9 mouse cellular contexts compared by ENCODE assay signal in the genomic region with DNA sequence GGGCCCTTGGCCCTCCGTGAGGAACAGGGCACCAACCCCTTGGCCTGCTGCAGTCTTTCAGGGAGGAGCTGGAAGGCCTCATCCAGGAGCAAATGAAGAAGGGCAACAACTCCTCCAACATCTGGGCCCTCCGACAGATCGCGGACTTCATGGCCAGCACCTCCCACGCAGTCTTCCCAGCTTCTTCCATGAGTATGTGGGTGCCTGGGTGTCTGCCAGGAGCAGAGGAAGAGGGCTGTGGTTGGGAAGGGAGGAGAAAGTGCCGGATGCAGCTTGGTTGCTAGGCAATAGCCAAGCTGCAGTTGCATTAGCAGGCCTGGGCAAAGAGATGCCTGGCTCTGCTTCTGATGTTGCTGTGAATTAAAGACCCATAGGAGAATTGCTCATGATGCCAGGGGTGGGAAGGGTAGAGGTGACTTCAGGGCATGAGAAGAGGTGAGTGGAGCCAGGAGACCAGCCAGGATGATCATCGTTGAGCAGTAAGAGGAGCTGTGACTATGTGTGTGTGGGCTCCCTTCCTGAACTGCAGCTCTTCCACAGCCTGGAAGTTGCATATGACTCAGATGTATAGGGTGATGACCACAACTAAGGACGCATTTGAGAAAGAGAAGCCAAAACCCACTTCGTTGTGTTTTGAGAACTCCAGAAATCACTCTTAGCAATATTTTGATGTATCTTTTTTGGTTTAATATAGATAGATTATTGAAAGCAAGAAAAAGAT. TPM values are rescaled to one million over a fixed set of nuclear protein-coding genes. Genes with fewer than 3 reads are reported as not detected.
DNase-seq lines count a peak whose midpoint lies in the region; ATAC-seq and TF ChIP-seq lines count a peak whose summit lies in the region.
"Had no signal": no experiment of that assay in that cellular context is flagged by ENCODE, and none has a peak within 500 bp of the region (broad histone marks: within the 10 kb centered on the region; RNA-seq: fewer than 3 reads in every experiment).

No protein-coding gene starts in this region.

- 48% methylated on average over 9 of the region's 9 CpGs for WGBS in kidney, postnatal 0 days
- 68% methylated on average over 9 of the region's 9 CpGs for whole genome bisulfite sequencing in hindbrain, embryonic 13.5 days
- WGBS in kidney, embryonic 14.5 days, result 56% methylated on average over 9 of the region's 9 CpGs

- no peak overlapping the region for H3K4me2 ChIP-seq in kidney, postnatal 0 days (ENCODE audit: low read length)
- no peak overlapping the region for H3K4me2 ChIP-seq in hindbrain, embryonic 13.5 days
- no peak overlapping the region for H3K4me2 ChIP-seq in kidney, embryonic 14.5 days (replicated peaks; ENCODE audit: low read depth, low read length)

- no peak for TF ChIP-seq CTCF in kidney, postnatal 0 days (IDR thresholded peaks at IDR 0.05; ENCODE audit: low read depth)
- no peak for TF ChIP-seq CTCF in cortical plate, adult 2 months (IDR thresholded peaks at IDR 0.05; ENCODE audit: extremely low read depth, insufficient read depth, low read length)

- no peaks in the 10 kb centered on the region for H3K27me3 ChIP-seq in kidney, postnatal 0 days (ENCODE audit: insufficient read depth, low read length)
- no peaks in the 10 kb centered on the region for H3K27me3 ChIP-seq in hindbrain, embryonic 13.5 days
- H3K27me3 ChIP-seq in kidney, embryonic 14.5 days (ENCODE audit: control insufficient read depth, insufficient read depth, low read length), result no peaks in the 10 kb centered on the region

- H3K27ac ChIP-seq in kidney, postnatal 0 days, result no peak overlapping the region
- H3K27ac ChIP-seq in cortical plate, adult 2 months (ENCODE audit: insufficient read depth, low read length), result peak overlapping the region; percentile 79
- peak overlapping the region; percentile 78 for H3K27ac ChIP-seq in hindbrain, embryonic 13.5 days
- no peak overlapping the region for H3K27ac ChIP-seq in kidney, embryonic 14.5 days (ENCODE audit: low read depth, low read length)
- H3K27ac ChIP-seq: macrophage had no signal

- H3K9me3 ChIP-seq in kidney, postnatal 0 days (replicated peaks; ENCODE audit: low read length), result no peaks in the 10 kb centered on the region
- no peaks in the 10 kb centered on the region for H3K9me3 ChIP-seq in hindbrain, embryonic 13.5 days
- H3K9me3 ChIP-seq in kidney, embryonic 14.5 days (ENCODE audit: control insufficient read depth, low read length), result no peaks in the 10 kb centered on the region

- no peak for ATAC-seq in kidney, postnatal 0 days (replicated peaks; ENCODE audit: low FRiP score, low read depth)
- ATAC-seq in hindbrain, embryonic 13.5 days (ENCODE audit: low FRiP score), result no peak
- ATAC-seq in kidney, embryonic 14.5 days (ENCODE audit: low FRiP score, low TSS enrichment), result no peak; the same call in 1 of the 2 replicates

- no peaks in the 10 kb centered on the region for H3K4me1 ChIP-seq in kidney, postnatal 0 days (replicated peaks; ENCODE audit: insufficient read depth, low read length)
- peaks cover 3% of the 10 kb centered on the region for H3K4me1 ChIP-seq in cortical plate, adult 2 months (ENCODE audit: control insufficient read depth, insufficient read depth, low read length)
- H3K4me1 ChIP-seq in hindbrain, embryonic 13.5 days (replicated peaks), result peaks cover 18% of the 10 kb centered on the region
- 0 out of 2 replicates have a peak, but pooled peaks cover 3% of the 10 kb centered on the region for H3K4me1 ChIP-seq in kidney, embryonic 14.5 days (ENCODE audit: control insufficient read depth, insufficient read depth, low read length)

- peak; percentile 64 for DNase-seq in kidney, postnatal 0 days (ENCODE audit: low spot score)
- no peak for DNase-seq in kidney, adult 11 months
- peak; percentile 7 for DNase-seq in lung, postnatal 36 days
- peak; percentile 75 for DNase-seq in testis, postnatal 10 days (ENCODE audit: low spot score)
- no peak for DNase-seq in liver

- no peak overlapping the region for H3K4me3 ChIP-seq in kidney, postnatal 0 days (replicated peaks; ENCODE audit: low read depth, low read length)
- no peak overlapping the region for H3K4me3 ChIP-seq in cortical plate, adult 2 months (ENCODE audit: insufficient read depth, low read length)
- no peak overlapping the region for H3K4me3 ChIP-seq in hindbrain, embryonic 13.5 days
- H3K4me3 ChIP-seq in kidney, embryonic 14.5 days (ENCODE audit: low read length), result no peak overlapping the region

- H3K9ac ChIP-seq in kidney, postnatal 0 days (ENCODE audit: low read depth, low read length), result no peak overlapping the region
- peak overlapping the region; percentile 1 for H3K9ac ChIP-seq in hindbrain, embryonic 13.5 days
- H3K9ac ChIP-seq in kidney, embryonic 14.5 days (ENCODE audit: low read depth, low read length), result no peak overlapping the region

- no peaks in the 10 kb centered on the region for H3K36me3 ChIP-seq in kidney, postnatal 0 days (ENCODE audit: insufficient read depth, low read length)
- H3K36me3 ChIP-seq in hindbrain, embryonic 13.5 days, result peaks cover 55% of the 10 kb centered on the region
- H3K36me3 ChIP-seq in kidney, embryonic 14.5 days (ENCODE audit: control insufficient read depth, insufficient read depth, low read length), result no peaks in the 10 kb centered on the region

- no peak for TF ChIP-seq POLR2A in cortical plate, adult 2 months (IDR thresholded peaks at IDR 0.05; ENCODE audit: extremely low read depth, insufficient read depth, low read length)

RNA-seq across cellular contexts. Expression of a gene that starts 58.5 kb away (rescaled TPM):
- 1.8 and 2.6 TPM in 2 replicates for polyA plus RNA-seq in kidney, postnatal 0 days (2015; fragmentation: Nextera tagmentation; extraction: Ambion mirVana)
- polyA plus RNA-seq in cortical plate, adult 2 months (2012; rRNA removed), result 121 and 124 TPM in 2 replicates
- polyA plus RNA-seq in hindbrain, embryonic 13.5 days (2015; fragmentation: Nextera tagmentation; extraction: Ambion mirVana), result 173 and 185 TPM in 2 replicates
- polyA plus RNA-seq in kidney, embryonic 14.5 days (2014; fragmentation: Nextera tagmentation; extraction: Ambion mirVana), result 1.9 and 2.6 TPM in 2 replicates
- polyA plus RNA-seq: macrophage had no signal

Comparison
In these comparisons a context has a peak if more than half of its experiments do, and no peak if none do; other contexts are left out.
1. DNase-seq: peak in kidney, postnatal 0 days (single experiment), lung, postnatal 36 days (single experiment) and testis, postnatal 10 days (single experiment); none in kidney, adult 11 months (single experiment) and liver (single experiment).
2. H3K27ac ChIP-seq: peak in cortical plate, adult 2 months (single experiment) and hindbrain, embryonic 13.5 days (single experiment); none in kidney, postnatal 0 days (single experiment) and kidney, embryonic 14.5 days (single experiment).
3. RNA of a gene that starts 58.5 kb away (polyA plus RNA-seq): 173 to 185 TPM in hindbrain, embryonic 13.5 days and 121 to 124 TPM in cortical plate, adult 2 months; 1.9 to 2.6 TPM in kidney, embryonic 14.5 days and 1.8 to 2.6 TPM in kidney, postnatal 0 days; every median in the first group is over 10 times any median in the second.